Mouse (Mus musculus) c-Kit-positive CD71-positive TER-119-negative erythroid progenitor cells, embryonic 14.5 days (primary cell): ENCODE results near the gene Hrh3.

Source experiments
- DNase-seq: peaks from one replicate; pipeline ENCODE4 v3.0.0-alpha.2; 2013; ENCODE audit warnings: low read depth

Hrh3 gene

GRCm38 (mm10) chr2:180105441-180106190 is 1.3 kb upstream of the Hrh3 start:
- DNase-seq, result no peak

- no peak for DNase-seq
These were observed 530 bp upstream of the Hrh3 start for GRCm38 (mm10) chr2:180104659-180105377.

- no peak for DNase-seq
These were observed 924 bp downstream of the Hrh3 start for GRCm38 (mm10) chr2:180103151-180103977.

- no peak for DNase-seq
These were observed 4.8 kb downstream of the Hrh3 start for GRCm38 (mm10) chr2:180099529-180099928.

GRCm38 (mm10) chr2:180098167-180098566 is 6.1 kb downstream of the Hrh3 start:
- DNase-seq, result no peak

- DNase-seq, result no peak
These were observed 6.7 kb downstream of the Hrh3 start for GRCm38 (mm10) chr2:180097585-180097984.

GRCm38 (mm10) chr2:180095711-180096110 is 8.6 kb downstream of the Hrh3 start:
- no peak for DNase-seq

- DNase-seq, result no peak
These were observed 14.0 kb downstream of the Hrh3 start for GRCm38 (mm10) chr2:180090285-180090684.

- no peak for DNase-seq
These were observed 16.8 kb downstream of the Hrh3 start for GRCm38 (mm10) chr2:180087472-180087871.

- no peak for DNase-seq
These were observed 17.7 kb downstream of the Hrh3 start for GRCm38 (mm10) chr2:180086637-180087027.

GRCm38 (mm10) chr2:180085926-180086636 is 18.2 kb downstream of the Hrh3 start:
- no peak for DNase-seq

- no peak for DNase-seq
These were observed 19.7 kb downstream of the Hrh3 start for GRCm38 (mm10) chr2:180084565-180084964.

GRCm38 (mm10) chr2:180083063-180083462 is 21.2 kb downstream of the Hrh3 start:
- DNase-seq, result no peak

GRCm38 (mm10) chr2:180080680-180081079 is 23.6 kb downstream of the Hrh3 start:
- DNase-seq, result no peak

GRCm38 (mm10) chr2:180077622-180078021 is 26.7 kb downstream of the Hrh3 start:
- DNase-seq, result no peak

- no peak for DNase-seq
These were observed 31.4 kb downstream of the Hrh3 start for GRCm38 (mm10) chr2:180072886-180073285.

- DNase-seq, result no peak
These were observed 32.6 kb downstream of the Hrh3 start for GRCm38 (mm10) chr2:180071671-180072070.

GRCm38 (mm10) chr2:180070481-180071453 is 33.5 kb downstream of the Hrh3 start, which contains the start of gene Mtg2:
Gene Mtg2, plus strand, starts transcription at chr2:180070588.
- DNase-seq, result peak; percentile 84

- DNase-seq, result peak; percentile 23
These were observed 34.4 kb downstream of the Hrh3 start for GRCm38 (mm10) chr2:180069770-180070480.
